Mouse (Mus musculus): Measurements from ENCODE around the gene Gclc.
"Not testable (repeated sequence)": the region's sequence is repeated elsewhere in the genome, so short reads cannot be mapped to it uniquely, and the experiment has no call there.

The Gclc gene

DNA sequence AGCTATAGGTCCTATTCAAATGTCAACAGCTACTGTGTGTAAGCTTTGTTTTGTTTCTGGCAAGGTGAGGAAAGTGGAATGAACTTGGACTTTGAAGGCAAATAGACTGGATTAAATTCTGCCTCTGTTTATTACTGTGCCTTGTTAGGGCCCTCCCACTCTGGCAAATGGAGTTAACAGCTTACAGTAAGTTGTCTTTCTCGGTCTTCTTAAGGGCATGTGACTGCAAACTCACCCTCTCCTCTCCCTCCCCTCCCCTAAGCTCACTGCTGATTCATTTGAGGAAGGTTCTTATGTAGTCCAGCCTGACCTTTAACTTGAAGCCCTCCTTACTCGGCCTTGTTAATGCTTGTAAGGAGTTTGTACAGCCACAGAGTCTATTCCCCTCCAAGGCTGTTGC, 8.0 kb upstream of the Gclc start:
- DNase-seq (ENCODE audit: low spot score): no peak

DNA sequence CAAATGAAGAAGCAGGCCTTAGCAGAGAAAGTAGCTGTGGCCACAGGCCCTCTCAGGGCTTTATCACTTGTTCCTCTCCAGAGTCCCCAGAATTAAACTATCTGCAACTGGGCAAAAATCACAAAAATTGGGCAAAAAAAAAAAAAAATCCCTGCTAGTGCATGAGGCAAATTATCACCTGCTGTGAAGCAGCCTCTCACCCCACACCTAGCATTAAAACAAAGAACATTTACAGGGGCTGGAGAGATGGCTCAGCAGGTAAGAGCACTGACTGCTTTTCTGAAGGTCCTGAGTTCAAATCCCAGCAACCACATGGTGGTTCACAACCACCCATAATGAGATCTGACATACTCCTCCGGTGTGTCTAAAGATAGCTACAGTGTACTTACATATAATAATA, 6.0 kb upstream of the Gclc start:
- DNase-seq (ENCODE audit: low spot score): not testable (repeated sequence)

DNA sequence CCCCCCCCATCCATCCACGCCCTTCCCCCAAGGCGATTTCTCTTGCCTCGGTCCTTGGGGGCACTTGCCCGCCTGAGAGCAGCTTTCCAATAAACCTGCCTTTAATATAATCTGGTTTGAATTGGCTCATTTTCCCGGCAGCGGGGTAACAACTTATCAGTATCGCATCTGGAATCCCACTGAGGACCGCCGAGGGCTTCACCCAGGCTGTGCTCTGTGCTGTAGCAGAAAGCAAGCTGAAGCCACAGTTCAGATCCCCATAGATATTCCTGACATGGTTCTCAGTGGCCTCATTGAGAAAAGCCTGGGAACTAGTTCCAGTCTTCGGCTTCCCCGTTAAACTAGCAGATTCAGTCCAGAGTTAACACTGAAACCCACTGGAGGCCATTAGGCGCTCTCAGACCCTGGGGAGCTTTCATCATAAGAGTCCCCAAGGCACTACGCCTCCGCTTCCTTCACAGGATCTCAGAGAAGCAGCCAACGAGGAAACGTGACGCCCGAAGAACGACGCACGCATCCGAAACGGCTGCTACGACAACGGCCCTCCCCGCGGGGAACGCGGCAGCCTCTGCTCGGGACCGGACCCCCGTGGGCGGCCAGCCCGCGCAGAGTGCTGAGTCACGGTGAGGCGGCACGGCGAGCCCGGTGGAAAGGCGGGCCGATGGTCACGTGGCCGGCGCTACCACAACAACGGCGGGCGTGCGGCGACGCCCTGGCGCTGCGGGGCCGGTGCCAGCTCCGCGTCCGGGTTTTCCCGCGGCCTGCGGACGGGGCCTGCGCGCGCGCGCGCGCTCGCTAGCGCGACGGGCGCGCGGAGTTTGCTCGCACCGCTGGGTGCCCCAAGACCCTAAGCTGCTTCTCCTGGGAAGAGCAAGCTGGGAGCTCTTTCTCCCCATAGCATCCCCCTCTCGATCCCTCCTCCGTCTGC, 3.9 kb upstream of the Gclc start:
- DNase-seq (ENCODE audit: low spot score): peak; percentile 92

DNA sequence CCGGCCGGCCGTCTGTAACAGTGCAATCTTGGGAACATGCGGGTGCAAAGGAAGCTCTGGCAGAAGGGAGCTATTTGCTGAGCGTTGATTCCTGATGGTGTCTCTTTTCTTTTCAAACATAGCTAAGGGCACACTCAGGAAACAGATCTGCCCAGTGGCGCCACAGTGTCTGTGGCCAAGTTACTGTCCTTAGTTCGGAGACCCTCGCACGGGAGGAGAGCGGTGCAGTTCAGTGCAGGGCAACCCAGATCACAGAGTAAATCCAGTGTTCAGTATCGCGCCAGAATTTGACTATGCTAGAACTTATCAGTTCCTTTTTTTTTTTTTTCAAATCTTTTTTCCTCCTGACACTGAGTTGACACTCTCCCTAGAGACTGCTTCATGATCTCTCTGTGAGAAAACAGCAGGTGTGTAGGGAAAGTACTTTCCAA, 3.2 kb upstream of the Gclc start:
- DNase-seq (ENCODE audit: low spot score): peak; percentile 57

DNA sequence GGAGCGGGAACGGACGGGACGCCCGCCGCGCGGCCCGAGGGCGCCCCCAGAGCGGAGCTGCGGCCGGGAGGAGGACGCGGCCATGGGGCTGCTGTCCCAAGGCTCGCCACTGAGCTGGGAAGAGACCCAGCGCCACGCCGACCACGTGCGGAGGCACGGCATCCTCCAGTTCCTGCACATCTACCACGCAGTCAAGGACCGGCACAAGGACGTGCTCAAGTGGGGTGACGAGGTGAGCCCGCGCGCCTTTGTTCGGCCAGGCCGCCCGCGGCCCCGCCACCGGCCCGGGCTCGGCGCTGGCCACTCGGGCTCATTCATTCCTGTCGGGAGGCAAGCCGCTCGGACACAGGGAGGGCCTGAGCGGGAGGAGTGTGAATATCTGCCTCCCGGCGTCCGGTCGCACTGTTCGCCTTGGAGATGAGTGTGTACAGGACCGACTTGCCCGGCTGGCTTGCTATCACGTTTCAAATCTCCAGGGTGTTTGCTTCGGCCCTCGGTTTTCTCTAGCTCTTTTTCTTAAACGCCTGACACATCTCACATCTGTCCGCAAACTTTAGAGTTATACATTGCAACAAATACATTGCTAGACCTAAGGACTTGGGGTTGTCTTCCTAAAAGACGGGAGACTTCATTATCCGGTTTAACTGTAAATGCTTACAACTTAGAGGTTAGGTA, 530 bp downstream of the Gclc start:
- peak; percentile 79 for DNase-seq (ENCODE audit: low spot score)

DNA sequence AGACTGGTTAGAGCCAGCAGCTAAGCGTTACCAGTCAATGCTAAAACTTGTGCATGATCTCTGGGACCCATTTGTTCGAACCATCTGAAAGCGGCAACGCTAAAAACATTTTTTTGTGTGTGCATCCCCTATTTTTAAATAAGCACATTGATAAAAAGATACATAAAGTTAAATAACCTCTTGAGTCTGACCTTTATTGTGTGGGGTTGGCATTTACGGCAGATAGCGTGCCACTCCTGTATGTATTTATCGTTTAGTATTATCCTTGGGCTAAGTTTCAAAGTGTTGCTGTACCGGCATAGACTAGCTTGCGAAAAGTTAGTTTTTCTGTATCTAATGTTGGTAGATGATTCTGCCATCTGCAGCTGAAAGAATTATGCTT, 1.1 kb downstream of the Gclc start:
- no peak for DNase-seq (ENCODE audit: low spot score)

DNA sequence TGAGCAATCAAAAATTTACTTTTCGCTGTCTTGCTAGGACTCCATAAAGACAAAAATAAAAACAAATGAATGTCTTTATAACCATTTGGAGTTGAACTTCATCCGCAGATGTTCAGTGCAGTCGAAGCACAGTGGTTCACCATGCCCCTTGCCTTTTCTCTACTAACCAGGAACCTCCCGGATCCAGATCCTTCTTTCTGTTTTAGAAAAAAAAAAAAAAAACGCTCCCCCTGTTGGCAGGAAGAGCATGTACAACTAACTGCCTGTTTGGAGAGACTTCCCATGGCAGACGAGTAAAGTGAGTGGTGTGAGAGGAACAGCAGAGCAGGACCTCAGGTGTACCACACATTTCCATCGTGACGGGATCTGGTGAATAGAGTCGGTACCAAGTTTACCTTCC, 1.7 kb downstream of the Gclc start:
- DNase-seq (ENCODE audit: low spot score): peak; percentile 50

DNA sequence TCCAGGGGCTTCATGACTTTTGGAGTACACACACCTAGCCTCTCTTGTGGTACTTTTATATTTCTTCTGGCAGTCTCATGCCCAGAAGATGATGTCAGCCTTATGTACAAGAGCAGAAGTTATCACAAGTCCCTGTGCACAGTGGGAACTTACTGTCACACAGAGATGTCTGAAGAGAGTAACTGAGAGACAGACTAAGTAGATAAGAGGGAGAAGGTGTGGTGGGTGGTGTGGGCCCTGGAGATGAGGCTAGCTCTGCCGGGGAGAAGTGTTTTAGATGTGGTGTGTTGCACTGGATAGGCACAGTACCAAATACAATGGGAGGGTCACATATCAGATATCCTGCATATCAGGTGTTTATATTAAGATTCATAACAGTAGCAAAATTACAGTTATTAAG, 3.0 kb downstream of the Gclc start:
- DNase-seq (ENCODE audit: low spot score): no peak

DNA sequence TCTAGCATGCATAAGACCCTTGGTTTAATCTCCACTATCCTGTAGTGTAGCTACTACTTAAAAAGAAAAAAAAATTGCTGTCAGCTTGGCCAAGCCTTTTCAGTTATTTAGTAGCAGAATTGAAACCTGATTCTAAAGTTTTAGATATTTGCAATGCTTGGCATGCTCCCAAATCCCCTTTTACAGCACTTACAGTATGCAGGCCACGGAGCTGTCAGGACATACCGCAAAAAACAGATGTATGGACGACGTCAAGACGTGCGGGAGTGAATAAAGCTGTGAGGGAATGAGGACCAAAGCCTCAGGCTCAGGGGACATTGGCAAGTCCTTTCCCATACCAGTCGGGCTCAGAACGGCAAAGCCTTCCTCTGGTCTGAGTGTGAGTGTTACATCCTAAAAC, 4.1 kb downstream of the Gclc start:
- no peak for DNase-seq (ENCODE audit: low spot score)

DNA sequence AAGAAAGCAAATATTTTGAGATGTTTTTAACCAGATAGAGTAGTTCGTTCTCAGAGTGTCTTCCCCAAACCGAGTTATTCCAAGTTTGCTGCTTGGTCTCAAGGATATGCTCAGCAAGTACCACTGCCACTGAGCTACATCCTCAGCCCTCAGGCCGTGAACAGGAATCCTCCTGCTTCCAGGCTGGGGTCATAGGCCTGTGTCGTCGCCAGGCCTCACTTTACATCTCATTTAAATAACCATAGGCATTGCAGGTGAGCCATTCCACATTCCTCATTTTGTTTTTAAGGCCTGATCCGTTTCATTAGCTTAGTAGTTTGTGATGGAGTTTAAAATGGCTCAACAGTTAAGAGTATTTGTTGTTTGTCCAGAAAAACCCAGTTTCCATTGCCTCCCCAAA, 4.8 kb downstream of the Gclc start:
- DNase-seq (ENCODE audit: low spot score): no peak

DNA sequence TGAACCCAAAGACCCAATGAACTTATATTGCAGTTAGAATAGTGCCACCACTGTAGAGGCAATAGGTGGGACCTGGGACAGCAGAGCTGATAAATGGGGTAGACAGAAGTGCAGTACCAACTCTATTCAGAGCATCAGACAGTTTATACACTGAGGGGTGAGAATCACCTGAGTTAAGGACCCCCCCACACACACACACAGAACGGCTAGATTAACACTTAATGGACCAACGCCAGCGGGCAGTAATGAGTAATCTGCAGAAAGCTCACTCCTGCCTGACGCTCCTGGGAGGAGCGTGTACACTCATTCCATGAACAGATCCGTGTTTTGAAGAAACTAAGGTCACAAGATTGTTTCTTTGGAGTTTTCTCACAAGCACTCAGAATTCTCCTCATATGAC, 5.4 kb downstream of the Gclc start:
- DNase-seq (ENCODE audit: low spot score): no peak

DNA sequence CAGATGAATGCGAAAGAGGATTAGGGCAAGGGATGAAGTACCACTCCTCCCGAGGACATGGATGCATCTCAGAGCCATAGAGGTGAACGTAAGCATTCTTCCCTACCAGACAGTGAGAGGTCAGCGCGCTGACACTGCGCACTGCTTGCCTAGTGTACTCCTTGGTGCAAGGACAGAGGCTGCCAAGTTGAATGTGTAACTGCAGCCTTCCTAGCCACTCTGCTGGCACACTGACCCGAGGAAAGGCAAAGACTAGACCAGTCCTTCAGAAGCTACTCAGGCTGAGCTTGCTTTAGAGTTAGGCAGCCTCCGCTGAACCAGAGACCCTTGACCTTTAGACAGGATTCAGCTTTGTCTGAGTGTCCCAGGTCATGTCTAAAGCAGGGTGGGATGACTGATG, 11.9 kb downstream of the Gclc start:
- no peak for DNase-seq (ENCODE audit: low spot score)

DNA sequence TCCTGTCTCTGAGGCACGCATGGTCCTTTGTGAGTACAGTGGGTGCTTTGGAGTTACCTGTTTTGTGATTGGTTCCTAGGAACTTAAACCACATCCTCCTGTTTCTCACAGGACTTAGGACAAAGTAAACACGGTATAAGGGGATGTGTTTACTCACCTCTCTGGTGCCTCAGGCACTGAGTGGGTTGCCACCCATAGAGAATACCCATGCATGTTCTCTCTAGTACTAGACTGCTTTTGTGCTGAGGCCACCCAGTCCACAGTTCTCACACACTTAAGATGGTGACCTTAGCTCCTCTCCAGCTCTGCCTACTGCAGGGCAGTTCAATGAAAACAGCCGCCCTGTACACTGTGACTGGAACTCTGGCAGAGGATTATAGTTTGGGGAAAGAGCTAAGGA, 12.4 kb downstream of the Gclc start:
- DNase-seq (ENCODE audit: low spot score): no peak

DNA sequence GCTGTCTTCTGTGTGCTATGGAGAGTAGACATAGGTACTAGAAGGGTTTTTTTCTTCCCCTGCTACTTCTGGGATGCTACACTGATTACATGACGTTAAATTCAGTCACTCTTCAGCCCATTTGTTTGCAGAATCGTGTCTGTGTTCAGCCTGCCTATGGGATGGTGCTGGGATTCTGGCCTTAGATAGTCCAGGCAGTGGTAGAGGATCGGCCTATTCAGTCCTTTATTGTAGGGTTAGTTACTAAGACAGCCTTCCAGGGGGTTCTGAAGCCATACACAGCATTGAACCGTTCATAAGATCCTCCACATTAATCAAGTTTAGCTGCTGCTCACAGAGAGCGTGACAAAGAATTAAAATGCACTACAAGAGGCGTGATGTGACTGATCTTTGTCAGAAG, 16.6 kb downstream of the Gclc start:
- DNase-seq (ENCODE audit: low spot score): no peak

DNA sequence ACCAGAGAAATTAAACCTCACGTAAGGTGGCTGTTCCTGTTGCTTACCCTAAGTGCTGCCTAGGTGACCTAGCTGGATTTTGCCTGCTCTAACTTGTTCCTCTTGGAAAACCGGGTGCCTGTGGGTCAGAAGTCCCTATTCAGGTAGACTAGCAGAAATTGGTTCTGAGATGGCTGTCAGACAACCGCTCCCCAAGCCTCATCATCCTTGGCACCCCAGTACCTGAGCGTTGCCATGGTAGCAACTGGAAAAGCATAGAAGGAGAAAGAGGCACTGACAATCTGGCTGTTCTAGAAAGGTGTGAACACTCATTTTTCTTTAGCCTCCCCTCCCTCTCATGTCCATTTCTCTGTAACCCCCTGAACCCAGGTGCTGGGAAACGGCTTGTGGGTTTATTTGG, 17.0 kb downstream of the Gclc start:
- no peak for DNase-seq (ENCODE audit: low spot score)

DNA sequence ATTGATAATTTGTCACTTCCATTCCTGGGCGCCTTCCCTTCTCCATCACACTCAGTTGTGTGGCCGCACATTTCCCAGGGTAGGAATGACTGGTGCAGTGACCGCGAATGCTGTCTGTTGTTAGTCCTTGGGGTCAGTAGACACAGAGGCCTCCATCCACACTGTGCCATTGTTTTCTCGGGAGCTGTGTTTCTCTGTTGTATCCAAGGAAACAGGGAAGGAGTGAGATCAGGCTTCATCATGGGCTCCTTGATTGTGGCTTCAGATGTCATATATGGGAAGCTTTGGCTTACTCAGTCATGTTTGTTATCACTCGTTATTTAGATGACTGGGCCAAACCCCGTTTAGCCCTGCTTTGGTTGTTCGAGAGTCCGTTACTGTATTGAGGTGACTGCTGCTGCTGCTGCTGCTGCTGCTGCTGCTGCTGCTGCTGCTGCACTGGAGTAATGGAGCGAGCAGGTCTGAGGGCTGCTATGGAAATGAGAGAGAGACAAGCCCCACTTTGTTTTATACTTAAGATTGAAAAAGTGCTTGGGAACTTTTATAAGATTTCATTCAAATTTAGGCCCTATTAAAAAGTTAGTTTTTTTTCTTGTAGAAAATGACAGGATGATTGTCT, 17.5 kb downstream of the Gclc start:
- DNase-seq (ENCODE audit: low spot score): peak; percentile 60

DNA sequence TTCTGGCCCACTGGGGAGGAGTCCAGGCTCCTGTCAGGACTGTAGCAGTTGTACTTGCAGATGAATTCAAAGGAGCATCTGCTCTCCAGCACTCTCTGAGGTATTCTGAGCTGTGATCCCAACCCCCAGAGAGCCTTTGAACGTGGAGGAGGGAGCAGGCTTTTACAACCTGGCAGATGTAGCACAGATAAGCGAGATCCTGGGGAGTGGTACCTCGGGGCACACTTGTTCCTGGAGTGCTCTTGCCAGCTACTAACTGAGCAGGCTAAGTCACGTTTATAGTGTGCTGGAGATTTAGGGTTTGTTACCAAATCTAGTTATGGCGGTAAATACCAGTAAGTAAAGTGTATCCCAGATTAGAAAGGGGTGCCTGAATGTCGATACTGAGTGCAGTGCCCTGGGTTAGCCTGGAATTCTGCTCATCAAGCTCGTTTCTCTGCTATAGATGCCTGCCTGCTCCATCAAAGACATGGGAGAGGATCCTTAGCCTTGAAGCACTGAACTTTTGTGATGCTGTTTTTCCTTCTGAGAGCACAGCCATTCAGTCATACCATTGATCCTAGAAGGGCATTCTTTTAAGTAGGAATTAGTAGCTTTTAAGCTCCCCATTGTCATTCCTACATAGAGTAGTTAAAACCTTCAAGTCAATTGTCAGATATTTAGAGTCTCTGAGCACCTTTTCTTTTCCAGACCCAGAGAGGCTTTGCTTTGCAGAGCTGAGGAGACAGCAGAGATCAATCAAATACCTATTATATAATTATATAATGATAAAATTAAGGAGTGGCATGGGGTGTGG, 22.6 kb downstream of the Gclc start:
- no peak for DNase-seq (ENCODE audit: low spot score)

DNA sequence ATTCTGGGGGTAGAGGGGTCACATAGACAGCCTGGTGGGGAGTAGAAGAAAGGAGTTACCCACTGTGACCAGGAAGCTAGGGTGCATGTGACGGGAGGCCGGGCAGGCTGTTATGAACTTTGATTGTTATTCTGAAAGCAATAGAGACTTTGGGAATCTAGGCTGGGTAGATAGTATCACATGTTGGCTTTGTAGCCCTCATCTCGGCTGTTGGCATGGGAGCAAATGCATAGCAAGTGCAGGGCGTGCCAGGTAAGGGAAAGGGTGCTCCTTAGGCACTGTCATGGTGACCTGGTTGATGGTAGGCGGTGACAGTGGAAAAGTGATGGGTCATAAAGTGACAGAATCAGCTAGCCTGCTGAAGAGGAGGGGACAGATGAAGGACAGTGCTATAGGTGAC, 23.3 kb downstream of the Gclc start:
- DNase-seq (ENCODE audit: low spot score): no peak

DNA sequence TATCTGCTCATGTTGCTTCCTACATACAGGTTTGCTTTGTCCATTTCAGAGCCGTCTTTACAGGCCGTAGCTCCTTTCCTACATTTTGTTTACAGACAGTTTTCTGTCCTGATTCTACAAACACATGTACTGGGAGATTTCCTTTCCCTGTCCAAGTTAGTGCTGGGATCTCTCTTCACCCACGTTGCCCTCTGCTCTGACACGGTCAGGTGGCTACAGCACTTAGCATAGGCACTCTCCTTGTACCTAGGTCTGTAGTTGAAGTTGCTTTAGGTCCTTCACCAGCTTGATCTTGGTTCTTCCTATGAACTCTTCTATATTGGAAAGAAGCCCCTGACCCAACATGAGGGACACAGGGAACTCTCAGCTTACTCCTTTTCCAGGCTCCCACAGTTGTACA, 25.4 kb downstream of the Gclc start:
- no peak for DNase-seq (ENCODE audit: low spot score)

DNA sequence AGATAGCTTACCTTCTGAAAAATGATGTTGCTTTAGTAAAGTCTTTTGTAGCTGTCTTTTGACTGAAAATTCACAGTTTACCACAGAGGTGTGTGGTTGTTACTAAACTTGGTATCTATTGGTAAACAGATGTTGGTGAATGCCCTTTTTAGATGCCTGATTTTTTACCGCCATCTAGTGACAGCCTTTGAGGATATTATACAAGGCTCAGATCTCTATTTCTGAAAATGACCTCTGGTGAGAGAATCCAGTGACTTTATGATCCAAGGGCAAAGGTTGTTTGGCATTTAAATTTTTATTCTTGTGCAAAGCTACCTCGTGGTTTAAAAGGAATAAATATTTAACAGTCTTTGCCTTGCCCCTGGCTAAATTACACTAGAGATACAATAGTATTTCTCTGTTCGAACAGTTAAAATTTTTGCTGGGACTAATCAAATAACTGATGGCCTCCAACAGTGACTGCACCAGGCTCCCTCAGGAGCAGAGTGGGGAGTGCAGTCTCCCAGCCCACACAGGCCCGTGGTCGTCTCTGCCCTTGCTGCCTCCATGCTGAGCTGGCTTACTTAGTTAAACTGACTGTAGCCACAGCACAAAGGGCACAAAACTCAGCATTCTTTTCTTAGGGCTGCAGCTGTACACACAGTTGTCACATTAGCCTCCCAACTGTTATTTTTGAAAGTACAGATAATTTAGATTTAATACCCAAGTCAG, 27.3 kb downstream of the Gclc start:
- peak; percentile 36 for DNase-seq (ENCODE audit: low spot score)

DNA sequence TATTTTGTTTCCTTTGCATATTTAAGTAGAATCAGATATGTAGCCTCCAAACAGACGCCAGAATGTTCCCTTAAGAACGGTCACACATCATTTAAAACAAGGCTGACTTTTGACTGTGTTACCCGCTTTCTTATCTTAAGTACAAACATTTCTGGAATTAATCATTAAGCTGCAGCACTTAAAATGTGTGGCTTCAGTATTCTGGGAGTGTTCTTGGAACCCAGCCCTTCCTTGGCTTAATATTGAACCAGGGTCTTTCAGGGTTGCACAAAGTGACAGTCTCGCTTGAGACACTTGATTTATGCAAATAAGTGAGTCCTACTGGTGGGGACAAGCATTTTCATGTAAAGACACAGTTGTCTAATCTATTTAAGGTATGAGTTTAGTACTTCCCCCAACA, 27.9 kb downstream of the Gclc start:
- DNase-seq (ENCODE audit: low spot score): no peak

DNA sequence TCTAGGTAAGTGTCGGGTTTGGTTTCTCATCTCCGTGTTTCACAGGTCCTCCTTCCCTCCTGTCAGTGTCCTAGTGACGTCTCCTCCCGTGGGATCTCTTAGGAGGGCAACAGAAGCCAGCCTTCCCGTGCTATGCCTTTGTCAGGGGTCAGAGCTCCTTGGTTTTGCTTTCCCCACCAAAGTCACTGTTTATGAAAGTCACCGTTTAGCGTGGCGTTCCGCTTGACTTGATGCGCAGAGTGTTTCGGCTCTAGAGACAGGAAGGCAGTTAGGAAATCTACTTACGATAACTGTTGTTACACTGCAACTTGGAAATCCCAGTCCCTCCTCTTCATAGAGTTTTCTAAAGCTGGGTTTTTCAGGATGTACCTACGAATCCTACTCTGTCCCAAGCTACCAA, 28.7 kb downstream of the Gclc start:
- no peak for DNase-seq (ENCODE audit: low spot score)
